Mouse (Mus musculus): ENCODE data around the gene Map3k20. TPM values are rescaled to one million over a fixed set of nuclear protein-coding genes. Genes with fewer than 3 reads are reported as not detected.

Gene Map3k20
- polyA plus RNA-seq, 1 experiment from 2014 or later = 10.1 TPM

GRCm38 (mm10) chr2:72301194-72301916 lies 15.9 kb downstream of the Map3k20 start:
- no peak for DNase-seq (ENCODE audit: low spot score)
- Histone ChIP-seq H3K9ac (ENCODE audit: low read length) (no peak overlapping the region), H3K36me3 (ENCODE audit: control insufficient read depth, insufficient read depth, low read length) (no peaks in the 10 kb centered on the region), H3K27me3 (ENCODE audit: control insufficient read depth, insufficient read depth, low read length) (no peaks in the 10 kb centered on the region), H3K4me1 (ENCODE audit: control insufficient read depth, insufficient read depth, low read length) (0 out of 2 replicates have a peak, but pooled peaks cover 2% of the 10 kb centered on the region), H3K9me3 (ENCODE audit: control insufficient read depth, low read length) (no peaks in the 10 kb centered on the region), H3K27ac (replicated peaks; ENCODE audit: low read depth, low read length) (no peak overlapping the region), H3K4me3 (ENCODE audit: low read depth, low read length) (no peak overlapping the region), H3K4me2 (ENCODE audit: low read depth, severe bottlenecking) (no peak overlapping the region)
- no peak for ATAC-seq (ENCODE audit: insufficient number of reproducible peaks, low FRiP score, low TSS enrichment, low read depth)
- 83% methylated on average over 9 of the region's 9 CpGs for WGBS

GRCm38 (mm10) chr2:72305738-72306137 lies 20.3 kb downstream of the Map3k20 start:
- H3K27me3 ChIP-seq (ENCODE audit: control insufficient read depth, insufficient read depth, low read length) = no peaks in the 10 kb centered on the region
- H3K9me3 ChIP-seq (ENCODE audit: control insufficient read depth, low read length) = no peaks in the 10 kb centered on the region
- no peak overlapping the region for H3K4me3 ChIP-seq (ENCODE audit: low read depth, low read length)
- ATAC-seq (ENCODE audit: insufficient number of reproducible peaks, low FRiP score, low TSS enrichment, low read depth) (no peak), DNase-seq (ENCODE audit: low spot score) (no peak)
- H3K4me2 ChIP-seq (ENCODE audit: low read depth, severe bottlenecking) = no peak overlapping the region
- H3K4me1 ChIP-seq (ENCODE audit: control insufficient read depth, insufficient read depth, low read length) = no peaks in the 10 kb centered on the region
- H3K27ac ChIP-seq (replicated peaks; ENCODE audit: low read depth, low read length) = no peak overlapping the region
- H3K36me3 ChIP-seq (ENCODE audit: control insufficient read depth, insufficient read depth, low read length) = no peaks in the 10 kb centered on the region
- no peak overlapping the region for H3K9ac ChIP-seq (ENCODE audit: low read length)
- WGBS = 88% methylated on average over 7 of the region's 7 CpGs

- Histone ChIP-seq H3K9ac (ENCODE audit: low read length) (no peak overlapping the region), H3K9me3 (ENCODE audit: control insufficient read depth, low read length) (no peaks in the 10 kb centered on the region), H3K4me1 (ENCODE audit: control insufficient read depth, insufficient read depth, low read length) (no peaks in the 10 kb centered on the region), H3K4me3 (ENCODE audit: low read depth, low read length) (no peak overlapping the region), H3K27ac (replicated peaks; ENCODE audit: low read depth, low read length) (no peak overlapping the region), H3K27me3 (ENCODE audit: control insufficient read depth, insufficient read depth, low read length) (no peaks in the 10 kb centered on the region), H3K36me3 (ENCODE audit: control insufficient read depth, insufficient read depth, low read length) (no peaks in the 10 kb centered on the region), H3K4me2 (ENCODE audit: low read depth, severe bottlenecking) (no peak overlapping the region)
- ATAC-seq (ENCODE audit: insufficient number of reproducible peaks, low FRiP score, low TSS enrichment, low read depth) = no peak
- WGBS = 93% methylated on average over 5 of the region's 5 CpGs
- no peak for DNase-seq (ENCODE audit: low spot score)
Observed at GRCm38 (mm10) chr2:72308351-72308750, 22.9 kb downstream of the Map3k20 start.

GRCm38 (mm10) chr2:72308981-72309380 lies 23.5 kb downstream of the Map3k20 start:
- Histone ChIP-seq H3K9ac (ENCODE audit: low read length) (no peak overlapping the region), H3K4me2 (ENCODE audit: low read depth, severe bottlenecking) (no peak overlapping the region), H3K27me3 (ENCODE audit: control insufficient read depth, insufficient read depth, low read length) (no peaks in the 10 kb centered on the region), H3K4me1 (ENCODE audit: control insufficient read depth, insufficient read depth, low read length) (no peaks in the 10 kb centered on the region), H3K9me3 (ENCODE audit: control insufficient read depth, low read length) (no peaks in the 10 kb centered on the region), H3K4me3 (ENCODE audit: low read depth, low read length) (no peak overlapping the region), H3K36me3 (ENCODE audit: control insufficient read depth, insufficient read depth, low read length) (no peaks in the 10 kb centered on the region), H3K27ac (replicated peaks; ENCODE audit: low read depth, low read length) (no peak overlapping the region)
- no peak for DNase-seq (ENCODE audit: low spot score)
- 81% methylated on average over 5 of the region's 5 CpGs for WGBS
- ATAC-seq (ENCODE audit: insufficient number of reproducible peaks, low FRiP score, low TSS enrichment, low read depth) = no peak

GRCm38 (mm10) chr2:72311486-72311885 lies 26.0 kb downstream of the Map3k20 start:
- no peaks in the 10 kb centered on the region for H3K9me3 ChIP-seq (ENCODE audit: control insufficient read depth, low read length)
- ATAC-seq (ENCODE audit: insufficient number of reproducible peaks, low FRiP score, low TSS enrichment, low read depth) (no peak), DNase-seq (ENCODE audit: low spot score) (no peak)
- no peak overlapping the region for H3K4me2 ChIP-seq (ENCODE audit: low read depth, severe bottlenecking)
- H3K9ac ChIP-seq (ENCODE audit: low read length) = no peak overlapping the region
- H3K27me3 ChIP-seq (ENCODE audit: control insufficient read depth, insufficient read depth, low read length) = no peaks in the 10 kb centered on the region
- H3K4me1 ChIP-seq (ENCODE audit: control insufficient read depth, insufficient read depth, low read length) = no peaks in the 10 kb centered on the region
- no peak overlapping the region for H3K4me3 ChIP-seq (ENCODE audit: low read depth, low read length)
- no peaks in the 10 kb centered on the region for H3K36me3 ChIP-seq (ENCODE audit: control insufficient read depth, insufficient read depth, low read length)
- WGBS = 74% methylated on average over 8 of the region's 8 CpGs
- H3K27ac ChIP-seq (replicated peaks; ENCODE audit: low read depth, low read length) = no peak overlapping the region

- Histone ChIP-seq H3K4me3 (ENCODE audit: low read depth, low read length) (no peak overlapping the region), H3K4me1 (ENCODE audit: control insufficient read depth, insufficient read depth, low read length) (no peaks in the 10 kb centered on the region), H3K27me3 (ENCODE audit: control insufficient read depth, insufficient read depth, low read length) (no peaks in the 10 kb centered on the region), H3K27ac (replicated peaks; ENCODE audit: low read depth, low read length) (no peak overlapping the region), H3K4me2 (ENCODE audit: low read depth, severe bottlenecking) (no peak overlapping the region), H3K9ac (ENCODE audit: low read length) (no peak overlapping the region), H3K36me3 (ENCODE audit: control insufficient read depth, insufficient read depth, low read length) (no peaks in the 10 kb centered on the region), H3K9me3 (ENCODE audit: control insufficient read depth, low read length) (no peaks in the 10 kb centered on the region)
- DNase-seq (ENCODE audit: low spot score) = no peak
- ATAC-seq (ENCODE audit: insufficient number of reproducible peaks, low FRiP score, low TSS enrichment, low read depth) = no peak
- 88% methylated on average over 11 of the region's 11 CpGs for WGBS
Observed at GRCm38 (mm10) chr2:72313312-72313711, 27.9 kb downstream of the Map3k20 start.

- no peaks in the 10 kb centered on the region for H3K36me3 ChIP-seq (ENCODE audit: control insufficient read depth, insufficient read depth, low read length)
- 47% methylated on average over 4 of the region's 4 CpGs for WGBS
- H3K4me1 ChIP-seq (ENCODE audit: control insufficient read depth, insufficient read depth, low read length) = peaks cover 4% of the 10 kb centered on the region; the same call in 1 of the 2 replicates
- H3K27ac ChIP-seq (replicated peaks; ENCODE audit: low read depth, low read length) = no peak overlapping the region
- ATAC-seq (ENCODE audit: insufficient number of reproducible peaks, low FRiP score, low TSS enrichment, low read depth) (no peak), DNase-seq (ENCODE audit: low spot score) (no peak)
- no peaks in the 10 kb centered on the region for H3K9me3 ChIP-seq (ENCODE audit: control insufficient read depth, low read length)
- no peaks in the 10 kb centered on the region for H3K27me3 ChIP-seq (ENCODE audit: control insufficient read depth, insufficient read depth, low read length)
- H3K4me2 ChIP-seq (ENCODE audit: low read depth, severe bottlenecking) = no peak overlapping the region
- H3K9ac ChIP-seq (ENCODE audit: low read length) = no peak overlapping the region
- no peak overlapping the region for H3K4me3 ChIP-seq (ENCODE audit: low read depth, low read length)
Observed at GRCm38 (mm10) chr2:72318421-72318820, 33.0 kb downstream of the Map3k20 start.

GRCm38 (mm10) chr2:72319028-72319798 lies 33.8 kb downstream of the Map3k20 start:
- Histone ChIP-seq H3K9ac (ENCODE audit: low read length) (no peak overlapping the region), H3K27ac (replicated peaks; ENCODE audit: low read depth, low read length) (0 out of 2 replicates have a peak overlapping the region, but pooled peaks have one; percentile 3), H3K4me1 (ENCODE audit: control insufficient read depth, insufficient read depth, low read length) (peaks cover 5% of the 10 kb centered on the region; the same call in 1 of the 2 replicates), H3K9me3 (ENCODE audit: control insufficient read depth, low read length) (no peaks in the 10 kb centered on the region), H3K36me3 (ENCODE audit: control insufficient read depth, insufficient read depth, low read length) (no peaks in the 10 kb centered on the region), H3K27me3 (ENCODE audit: control insufficient read depth, insufficient read depth, low read length) (no peaks in the 10 kb centered on the region), H3K4me3 (ENCODE audit: low read depth, low read length) (no peak overlapping the region), H3K4me2 (ENCODE audit: low read depth, severe bottlenecking) (no peak overlapping the region)
- WGBS = 83% methylated on average over 7 of the region's 7 CpGs
- no peak for DNase-seq (ENCODE audit: low spot score)
- ATAC-seq (ENCODE audit: insufficient number of reproducible peaks, low FRiP score, low TSS enrichment, low read depth) = no peak

All from limb, embryonic 11.5 days (tissue).